Mouse (Mus musculus) G1E (cell line): ENCODE measurements around the gene Srarp.

Experiments
- CTCF ChIP-seq: IDR thresholded peaks from 2 replicates; pipeline ENCODE4 v1.5.1; 2012; ENCODE audit warnings: low read depth, low read length, inconsistent platforms, mixed read lengths
- GATA1 ChIP-seq: IDR thresholded peaks from 2 replicates; pipeline ENCODE4 v1.6.1; 2012; ENCODE audit warnings: borderline replicate concordance, low read length, inconsistent platforms, mixed read lengths
- GATA2 ChIP-seq: IDR thresholded peaks from 2 replicates; pipeline ENCODE4 v1.6.1; 2012; ENCODE audit warnings: low read depth, low read length, inconsistent platforms, borderline replicate concordance
- POLR2AphosphoS5 ChIP-seq: IDR thresholded peaks from 2 replicates; pipeline ENCODE4 v1.6.1; 2012; ENCODE audit warnings: low read depth, low read length, inconsistent platforms; ENCODE audit not compliant: insufficient replicate concordance
- TAL1 ChIP-seq: conservative IDR thresholded peaks from 2 replicates; pipeline ENCODE4 v1.6.1; 2012; ENCODE audit warnings: low read depth, low read length, inconsistent platforms, mixed read lengths

DNA sequence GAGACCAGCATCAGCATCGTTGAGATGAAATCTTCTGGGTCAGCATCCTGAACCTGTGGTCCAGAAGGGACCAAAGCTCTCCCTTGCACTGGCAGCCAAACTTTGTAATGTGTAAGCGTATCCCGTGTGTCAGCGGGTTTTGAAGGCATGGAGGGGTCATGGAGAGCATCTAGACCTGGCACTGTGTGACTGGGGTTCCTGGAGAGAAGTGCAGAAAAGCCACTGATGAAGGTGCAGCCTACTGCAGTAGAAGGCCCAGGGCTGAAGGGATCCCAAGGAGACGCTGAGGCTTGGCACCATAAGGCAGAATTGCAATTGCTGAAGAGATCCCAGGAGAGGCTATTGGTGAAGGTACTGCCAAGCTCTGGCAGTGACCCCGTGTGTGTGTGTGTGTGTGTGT is 6.5 kb downstream of the Srarp start:
- TF ChIP-seq CTCF (no peak), GATA1 (no peak), GATA2 (no peak), POLR2AphosphoS5 (no peak), TAL1 (no peak)
